Mouse (Mus musculus): Measurements from ENCODE around the gene Plppr5. TPM values are rescaled to one million over a fixed set of nuclear protein-coding genes. Genes with fewer than 3 reads are reported as not detected.

The Plppr5 gene
- polyA plus RNA-seq, 1 experiment, result not detected

DNA sequence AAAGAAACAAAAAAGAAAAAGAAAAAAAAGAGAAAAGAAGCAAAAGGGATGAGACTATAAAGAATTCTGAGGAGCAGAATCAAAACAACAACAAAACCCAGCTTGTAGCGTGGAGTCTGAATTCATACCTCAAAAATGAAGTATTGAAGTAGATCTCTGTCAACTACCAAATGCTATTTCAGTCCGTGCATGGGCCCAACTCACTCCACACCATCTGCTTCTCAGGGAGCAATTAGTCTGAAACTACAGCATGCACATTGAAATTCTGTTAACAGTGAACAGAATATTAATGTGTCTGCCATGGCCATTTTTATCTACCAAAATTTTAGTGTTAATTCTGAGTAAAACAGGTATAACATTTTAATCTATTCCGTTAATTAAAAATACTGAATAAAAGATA, 111.4 kb downstream of the Plppr5 start:
- TF ChIP-seq POLR2A (IDR thresholded peaks at IDR 0.05; ENCODE audit: low read depth, low read length) (no peak), CTCF (IDR thresholded peaks at IDR 0.05; ENCODE audit: borderline replicate concordance, insufficient read depth, low read length) (no peak)
- Histone ChIP-seq H3K4me3 (ENCODE audit: insufficient read depth, low read length) (no peak overlapping the region), H3K27ac (ENCODE audit: insufficient read depth, low read length) (no peak overlapping the region), H3K4me1 (ENCODE audit: control insufficient read depth, insufficient read depth, low read length) (no peaks in the 10 kb centered on the region)

DNA sequence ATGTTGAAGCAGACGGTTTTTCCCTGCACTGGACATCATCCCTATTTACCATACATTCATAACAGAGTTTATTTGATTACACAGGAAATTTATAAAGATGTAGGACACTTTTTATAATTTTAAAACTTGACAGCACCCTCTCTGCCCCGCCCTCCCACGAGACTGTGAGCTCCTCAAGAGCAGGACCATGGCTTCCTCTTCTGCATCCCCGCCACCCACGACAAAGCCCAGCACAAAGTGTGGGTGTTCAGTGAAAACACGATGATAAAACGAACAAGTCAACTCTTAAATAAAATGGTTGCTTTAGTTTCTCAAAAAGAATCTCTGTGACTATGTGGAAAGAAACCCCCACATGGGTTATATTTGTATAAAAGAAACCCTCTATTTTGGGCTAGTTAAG, 112.0 kb downstream of the Plppr5 start:
- Histone ChIP-seq H3K27ac (ENCODE audit: insufficient read depth, low read length) (no peak overlapping the region), H3K4me3 (ENCODE audit: insufficient read depth, low read length) (no peak overlapping the region), H3K4me1 (ENCODE audit: control insufficient read depth, insufficient read depth, low read length) (no peaks in the 10 kb centered on the region)
- no peak for TF ChIP-seq CTCF (IDR thresholded peaks at IDR 0.05; ENCODE audit: borderline replicate concordance, insufficient read depth, low read length)
- TF ChIP-seq POLR2A (IDR thresholded peaks at IDR 0.05; ENCODE audit: low read depth, low read length), result no peak

DNA sequence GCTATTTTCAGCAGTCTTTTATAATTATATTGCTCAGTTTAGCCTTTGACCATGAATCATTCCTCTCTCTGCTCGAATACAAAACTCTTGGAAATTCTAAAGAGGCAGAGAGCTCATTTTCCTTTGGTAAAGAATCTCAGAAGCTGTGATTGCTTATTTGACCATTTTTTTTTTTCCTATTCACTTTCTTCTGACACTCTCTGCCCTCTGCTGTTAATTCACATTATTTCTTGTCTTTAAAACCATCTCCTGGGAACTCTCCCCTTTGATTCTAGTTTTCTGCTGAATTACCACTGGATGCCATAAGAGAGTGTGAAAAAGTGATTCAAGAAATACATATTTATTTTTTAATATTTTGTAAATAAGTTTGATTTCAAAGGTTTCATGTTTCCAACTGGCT, 120.1 kb downstream of the Plppr5 start:
- no peak overlapping the region for H3K4me3 ChIP-seq (ENCODE audit: insufficient read depth, low read length)

DNA sequence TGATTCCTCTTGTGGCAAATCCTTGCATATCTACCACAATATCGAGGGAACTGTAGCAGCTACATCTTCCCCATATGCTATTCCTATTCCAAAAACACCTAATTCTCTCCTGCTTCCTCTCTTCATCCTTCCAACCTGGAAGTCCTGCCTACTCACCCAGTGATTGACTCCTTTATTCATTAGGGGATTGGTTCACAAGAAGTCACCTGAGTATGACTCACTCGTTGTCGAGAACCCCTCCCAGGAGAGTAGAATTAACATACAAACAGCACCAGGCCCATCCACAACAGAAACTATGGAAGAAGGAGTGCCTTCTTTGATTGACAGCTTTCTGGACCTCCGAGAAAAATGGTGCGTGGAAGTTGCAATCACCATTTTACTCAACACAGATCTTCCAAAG, 121.7 kb downstream of the Plppr5 start:
- Histone ChIP-seq H3K27ac (ENCODE audit: insufficient read depth, low read length) (no peak overlapping the region), H3K4me3 (ENCODE audit: insufficient read depth, low read length) (no peak overlapping the region), H3K4me1 (ENCODE audit: control insufficient read depth, insufficient read depth, low read length) (no peaks in the 10 kb centered on the region)
- TF ChIP-seq POLR2A (IDR thresholded peaks at IDR 0.05; ENCODE audit: low read depth, low read length) (no peak), CTCF (IDR thresholded peaks at IDR 0.05; ENCODE audit: borderline replicate concordance, insufficient read depth, low read length) (no peak)

More for the DNA sequence above, 120.1 kb downstream of the Plppr5 start:
- Histone ChIP-seq H3K4me1 (ENCODE audit: control insufficient read depth, insufficient read depth, low read length) (no peaks in the 10 kb centered on the region), H3K27ac (ENCODE audit: insufficient read depth, low read length) (no peak overlapping the region)
- TF ChIP-seq CTCF (IDR thresholded peaks at IDR 0.05; ENCODE audit: borderline replicate concordance, insufficient read depth, low read length) (no peak), POLR2A (IDR thresholded peaks at IDR 0.05; ENCODE audit: low read depth, low read length) (no peak)

DNA sequence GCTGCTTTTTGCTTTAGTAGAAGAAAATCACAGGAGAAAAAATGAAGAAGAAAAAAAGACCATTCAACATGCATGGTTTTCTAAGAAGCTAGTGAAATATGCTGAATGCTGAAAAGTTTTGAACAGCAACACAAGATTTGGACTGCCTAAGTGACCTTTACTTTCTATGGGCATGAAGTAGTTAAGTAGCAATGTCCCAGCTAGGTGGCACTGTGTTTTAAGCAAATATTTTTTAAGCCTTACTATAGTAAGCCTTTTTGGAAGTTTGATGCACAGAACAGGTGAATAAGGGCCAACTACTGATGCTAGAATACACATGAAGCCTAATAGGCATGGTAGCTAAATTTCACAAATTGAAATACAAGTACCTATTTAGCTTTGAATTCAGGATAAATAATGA, 134.2 kb downstream of the Plppr5 start:
- no peaks in the 10 kb centered on the region for H3K4me1 ChIP-seq (ENCODE audit: control insufficient read depth, insufficient read depth, low read length)
- no peak overlapping the region for H3K27ac ChIP-seq (ENCODE audit: insufficient read depth, low read length)
- no peak overlapping the region for H3K4me3 ChIP-seq (ENCODE audit: insufficient read depth, low read length)
- no peak for TF ChIP-seq POLR2A (IDR thresholded peaks at IDR 0.05; ENCODE audit: low read depth, low read length)
- TF ChIP-seq CTCF (IDR thresholded peaks at IDR 0.05; ENCODE audit: borderline replicate concordance, insufficient read depth, low read length), result no peak

DNA sequence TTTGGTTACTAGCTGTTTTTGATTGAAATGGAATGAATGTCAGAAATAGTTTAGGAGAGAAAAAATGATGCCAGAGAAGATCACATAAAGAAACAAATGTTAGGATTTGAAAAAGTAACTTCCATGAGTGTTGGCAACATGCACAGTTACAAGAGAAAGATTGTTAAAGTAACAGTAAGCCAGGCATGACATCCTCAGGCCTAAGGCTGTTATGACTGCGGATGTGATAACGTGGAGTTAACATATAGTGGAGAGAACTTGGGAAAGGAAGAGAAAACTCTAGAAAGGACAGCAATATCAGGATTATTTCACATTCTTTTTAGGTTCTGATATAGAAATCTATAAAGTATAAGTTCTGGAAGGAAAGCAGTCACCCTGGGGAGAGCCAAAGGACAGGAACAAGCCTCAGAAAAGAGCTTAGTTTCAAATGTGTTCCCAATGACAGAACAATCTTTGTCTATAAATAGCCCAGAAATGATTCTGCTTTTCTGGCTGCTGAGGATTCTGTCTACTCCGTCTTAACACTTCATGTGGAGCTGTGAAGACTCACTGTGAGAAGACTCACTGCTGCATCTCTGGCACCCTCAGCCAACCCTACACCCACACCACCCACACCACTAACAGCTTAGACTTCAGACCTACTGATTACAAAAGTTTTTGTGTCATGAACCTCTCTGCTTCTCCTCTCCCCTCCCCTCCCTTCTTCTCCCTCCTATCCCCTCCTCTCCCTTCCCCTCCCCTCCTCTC, 142.1 kb downstream of the Plppr5 start:
- H3K4me3 ChIP-seq (ENCODE audit: insufficient read depth, low read length), result no peak overlapping the region
- H3K27ac ChIP-seq (ENCODE audit: insufficient read depth, low read length), result no peak overlapping the region
- TF ChIP-seq CTCF (IDR thresholded peaks at IDR 0.05; ENCODE audit: borderline replicate concordance, insufficient read depth, low read length) (no peak), POLR2A (IDR thresholded peaks at IDR 0.05; ENCODE audit: low read depth, low read length) (no peak)
- H3K4me1 ChIP-seq (ENCODE audit: control insufficient read depth, insufficient read depth, low read length), result no peaks in the 10 kb centered on the region

DNA sequence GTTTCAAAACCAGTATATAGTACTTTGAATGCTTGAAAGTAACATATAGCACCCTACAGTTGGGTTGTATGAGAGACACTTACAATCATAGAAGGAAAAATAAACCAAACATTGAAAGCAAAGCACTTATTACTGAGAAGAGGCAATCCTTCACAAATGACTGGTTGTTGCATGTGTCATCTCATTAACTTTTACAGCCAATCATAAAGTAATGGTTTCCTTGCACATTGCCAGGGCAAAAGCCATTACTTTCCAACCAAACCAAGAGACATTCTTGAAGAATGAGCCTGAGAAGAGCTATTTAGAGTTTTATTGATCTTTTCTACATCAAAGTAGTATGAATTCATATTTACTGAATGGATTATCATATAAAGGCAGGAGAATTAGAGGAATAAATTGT, 148.8 kb downstream of the Plppr5 start:
- Histone ChIP-seq H3K4me3 (ENCODE audit: insufficient read depth, low read length) (no peak overlapping the region), H3K4me1 (ENCODE audit: control insufficient read depth, insufficient read depth, low read length) (no peaks in the 10 kb centered on the region), H3K27ac (ENCODE audit: insufficient read depth, low read length) (no peak overlapping the region)
- TF ChIP-seq CTCF (IDR thresholded peaks at IDR 0.05; ENCODE audit: borderline replicate concordance, insufficient read depth, low read length) (no peak), POLR2A (IDR thresholded peaks at IDR 0.05; ENCODE audit: low read depth, low read length) (no peak)

DNA sequence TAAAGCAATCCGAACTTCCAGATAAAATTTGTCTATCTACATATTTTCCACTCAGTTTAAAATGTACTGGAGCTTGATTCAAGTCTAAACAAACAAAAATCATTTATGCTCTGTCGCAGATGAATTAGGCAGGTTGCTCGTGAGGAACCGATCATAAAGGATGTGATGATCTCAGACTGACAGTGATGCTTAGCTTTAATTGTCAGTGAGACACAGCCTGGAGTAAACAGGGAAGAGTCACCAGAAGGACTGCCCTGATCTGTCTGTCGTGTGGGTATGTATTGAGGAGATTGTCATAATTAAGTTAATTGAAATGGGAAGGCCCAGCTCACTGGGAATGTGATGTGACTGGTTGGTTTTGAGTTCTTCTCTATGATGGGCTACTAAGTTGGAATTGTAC, 149.9 kb downstream of the Plppr5 start:
- no peak for TF ChIP-seq POLR2A (IDR thresholded peaks at IDR 0.05; ENCODE audit: low read depth, low read length)
- TF ChIP-seq CTCF (IDR thresholded peaks at IDR 0.05; ENCODE audit: borderline replicate concordance, insufficient read depth, low read length), result no peak
- Histone ChIP-seq H3K4me3 (ENCODE audit: insufficient read depth, low read length) (no peak overlapping the region), H3K27ac (ENCODE audit: insufficient read depth, low read length) (no peak overlapping the region), H3K4me1 (ENCODE audit: control insufficient read depth, insufficient read depth, low read length) (no peaks in the 10 kb centered on the region)

DNA sequence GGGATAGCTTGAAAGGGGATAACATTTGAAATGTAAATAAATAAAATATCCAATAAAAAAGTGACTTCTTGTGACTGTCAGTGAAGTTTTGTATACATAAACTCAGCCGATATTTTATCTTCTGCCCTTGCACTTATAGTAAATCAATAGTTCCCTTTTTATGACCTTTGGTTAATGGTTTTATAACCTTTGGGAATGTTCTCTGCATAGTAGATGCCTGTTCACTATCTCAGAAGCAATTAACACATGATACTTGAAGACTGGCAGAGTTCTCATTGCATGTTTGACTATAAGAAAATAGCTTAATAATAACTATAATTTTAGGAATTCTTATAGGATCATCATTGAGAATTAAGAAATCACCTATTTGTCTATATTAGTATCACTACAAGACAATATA, 150.9 kb downstream of the Plppr5 start:
- no peaks in the 10 kb centered on the region for H3K4me1 ChIP-seq (ENCODE audit: control insufficient read depth, insufficient read depth, low read length)
- H3K27ac ChIP-seq (ENCODE audit: insufficient read depth, low read length), result no peak overlapping the region
- H3K4me3 ChIP-seq (ENCODE audit: insufficient read depth, low read length), result no peak overlapping the region
- TF ChIP-seq POLR2A (IDR thresholded peaks at IDR 0.05; ENCODE audit: low read depth, low read length) (no peak), CTCF (IDR thresholded peaks at IDR 0.05; ENCODE audit: borderline replicate concordance, insufficient read depth, low read length) (no peak)

DNA sequence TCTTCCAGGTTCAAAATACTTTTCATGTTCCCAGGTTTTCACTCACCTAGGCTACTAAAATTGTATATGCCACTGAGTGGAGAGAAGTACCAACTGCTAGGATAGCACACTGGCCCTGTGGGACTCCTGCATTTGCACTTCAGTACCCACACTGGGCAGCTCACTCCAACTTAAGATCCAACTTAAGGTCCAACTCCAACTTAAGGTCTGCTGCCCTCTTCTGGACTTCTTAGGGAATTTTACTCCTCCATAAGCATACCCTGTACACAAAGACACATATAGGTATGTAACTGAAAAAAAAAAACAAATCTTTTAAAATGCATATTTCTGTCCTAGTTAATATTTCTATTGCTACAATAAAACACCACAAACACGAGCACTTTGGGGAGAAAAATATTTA, 153.5 kb downstream of the Plppr5 start:
- no peak overlapping the region for H3K27ac ChIP-seq (ENCODE audit: insufficient read depth, low read length)
- no peaks in the 10 kb centered on the region for H3K4me1 ChIP-seq (ENCODE audit: control insufficient read depth, insufficient read depth, low read length)
- TF ChIP-seq CTCF (IDR thresholded peaks at IDR 0.05; ENCODE audit: borderline replicate concordance, insufficient read depth, low read length) (no peak), POLR2A (IDR thresholded peaks at IDR 0.05; ENCODE audit: low read depth, low read length) (no peak)
- no peak overlapping the region for H3K4me3 ChIP-seq (ENCODE audit: insufficient read depth, low read length)

Data from embryonic fibroblast, embryonic 13.5 days (primary cell).